Mouse (Mus musculus) T-helper 1 cell (primary cell): ENCODE results near the gene Fat3.

Experiments
- in situ Hi-C: fragments of 300-600 bp; cut with MboI, MseI; formaldehyde crosslinking; loops from one replicate; pipeline ENCODE4 v1.15.1; 2025; ENCODE audit warnings: high pct_unique_total_duplicates

Fat3 gene

GRCm38 (mm10) chr9:15953585-15954337 is 547.3 kb downstream of the Fat3 start:
- in situ Hi-C loops = no loop called here

DNA sequence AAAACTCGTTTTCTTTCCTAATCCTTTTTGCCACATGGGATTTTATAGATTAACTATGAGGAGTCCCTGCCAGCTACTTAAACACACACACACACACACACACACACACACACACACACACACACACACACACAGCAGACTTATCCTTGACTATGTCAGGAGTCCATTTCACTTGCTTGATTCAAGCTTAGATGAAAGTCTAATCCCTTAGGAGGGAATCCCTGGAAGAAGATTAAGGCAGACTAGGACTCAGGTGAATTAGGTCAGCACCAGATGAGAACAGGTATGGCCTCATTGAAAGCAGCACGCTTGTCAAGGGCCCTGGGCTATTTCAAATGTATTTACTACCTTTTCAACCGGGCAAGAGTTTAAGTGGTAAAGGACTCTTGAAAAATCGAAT is 553.0 kb downstream of the Fat3 start:
- in situ Hi-C loops = no loop called here

- in situ Hi-C loops = no loop called here
Measured at GRCm38 (mm10) chr9:15944182-15944581, 556.9 kb downstream of the Fat3 start.

DNA sequence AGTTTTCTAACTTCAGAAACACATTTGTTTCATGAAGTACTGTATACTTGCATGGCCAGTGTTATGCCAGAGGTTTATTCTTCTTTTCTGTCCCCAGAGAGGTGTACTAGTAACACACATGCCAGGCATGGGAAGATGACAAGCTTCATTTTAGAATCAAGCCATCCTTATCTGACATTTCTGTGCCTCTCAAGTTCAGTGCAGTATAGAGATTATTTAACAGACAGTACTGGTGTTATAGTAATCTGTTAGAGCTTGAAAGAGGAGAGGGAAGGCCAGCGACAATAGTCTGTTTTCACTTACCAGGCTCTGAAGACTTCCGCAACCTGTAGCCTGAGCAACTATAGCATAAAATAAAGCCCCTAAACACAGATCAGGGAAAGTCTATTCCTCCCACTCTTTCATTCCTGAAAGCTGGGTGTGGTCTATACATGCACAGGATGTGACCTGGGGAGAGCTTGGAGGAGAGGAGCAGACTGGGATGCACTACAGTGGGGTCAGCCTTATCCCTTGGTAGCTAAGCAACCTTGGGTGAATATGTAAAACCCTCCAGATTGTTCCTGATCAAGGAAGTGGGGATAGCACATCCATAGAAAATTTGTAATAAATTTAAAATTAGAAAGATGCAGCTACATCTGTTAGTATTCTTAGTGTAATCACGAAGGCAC is 557.5 kb downstream of the Fat3 start:
- in situ Hi-C loops = no loop called here

DNA sequence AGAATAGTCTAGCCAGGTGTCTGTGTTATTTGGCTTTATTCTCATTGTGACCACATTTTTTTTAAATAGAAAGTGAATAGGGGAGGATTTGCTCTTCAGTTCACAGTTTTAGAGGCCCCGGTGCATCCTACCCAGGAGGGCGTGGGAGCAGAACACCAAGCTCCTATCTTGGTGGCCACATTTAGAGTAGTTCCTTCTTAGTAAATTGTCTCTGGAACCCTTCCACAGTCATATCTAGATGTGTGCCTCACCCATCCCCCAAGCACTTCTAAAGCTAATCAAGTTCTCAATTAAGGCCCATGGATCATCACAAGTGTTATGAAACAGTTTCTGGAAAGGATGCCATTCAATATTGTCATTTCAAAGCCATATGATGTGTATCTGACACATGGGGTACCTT is 559.3 kb downstream of the Fat3 start:
- in situ Hi-C loops = no loop called here

GRCm38 (mm10) chr9:15940933-15941673 is 560.0 kb downstream of the Fat3 start:
- in situ Hi-C loops = no loop called here

DNA sequence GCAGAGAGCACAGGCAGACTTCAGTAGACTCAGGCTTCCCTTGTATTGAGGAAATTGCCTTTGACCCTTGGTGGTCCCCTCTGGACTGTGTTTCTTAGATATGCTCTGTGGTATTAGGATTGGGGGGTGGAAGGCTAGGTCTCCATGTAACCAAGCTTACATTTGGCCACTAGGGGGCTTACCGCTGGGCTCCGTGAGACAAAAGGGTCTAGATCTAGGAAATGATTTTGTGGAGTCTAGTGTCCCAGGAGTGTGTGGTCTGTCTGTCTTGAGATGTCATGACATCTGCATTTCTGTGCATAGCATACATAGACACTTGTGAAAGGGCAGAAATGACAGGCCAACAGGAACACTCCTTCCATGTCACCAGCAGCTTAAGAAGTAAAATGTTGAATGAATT is 561.5 kb downstream of the Fat3 start:
- in situ Hi-C loops = no loop called here

- in situ Hi-C loops = no loop called here
Measured at GRCm38 (mm10) chr9:15937837-15938514, 563.1 kb downstream of the Fat3 start.

DNA sequence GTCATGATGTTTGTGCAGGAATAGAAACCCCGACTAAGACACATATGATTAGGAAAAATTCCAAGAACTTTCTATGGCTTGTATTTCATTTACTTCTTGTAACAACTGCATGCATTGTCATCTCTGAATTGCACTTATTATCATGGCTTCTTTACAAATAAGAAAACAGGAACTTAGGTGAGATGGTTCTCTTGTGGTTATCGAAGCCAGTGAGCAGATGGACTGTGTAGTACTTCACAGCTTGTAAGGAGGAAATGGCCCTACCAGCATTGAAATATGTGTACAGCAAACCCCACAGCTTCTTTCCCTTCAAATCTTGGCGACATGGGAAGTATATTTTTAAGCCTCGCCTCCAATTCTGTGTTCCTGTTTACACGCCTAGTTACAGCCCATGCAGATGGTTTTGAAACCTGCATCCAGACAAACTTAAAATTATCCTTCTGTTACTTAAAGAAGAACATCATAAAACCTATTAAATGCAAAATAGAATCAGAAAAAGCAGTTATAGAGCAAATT is 570.1 kb downstream of the Fat3 start:
- in situ Hi-C loops = no loop called here

DNA sequence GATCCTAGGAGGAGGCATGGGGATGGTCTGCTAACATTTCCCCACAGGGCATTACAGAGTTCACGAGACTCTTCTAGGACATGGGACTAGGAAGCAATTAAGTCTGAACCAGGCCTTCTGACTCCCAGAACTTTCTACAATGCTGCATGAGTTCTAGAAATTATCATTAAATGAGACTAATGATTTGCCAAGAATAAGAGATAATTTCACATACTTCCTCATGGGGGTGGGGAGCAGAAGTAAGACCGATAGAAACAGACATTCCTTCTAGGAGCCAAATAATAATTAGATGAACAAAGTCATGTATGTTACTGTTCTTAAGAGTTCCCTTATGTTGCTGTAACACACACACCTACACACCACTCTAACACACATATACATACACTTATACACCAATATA is 572.8 kb downstream of the Fat3 start:
- in situ Hi-C loops = no loop called here

GRCm38 (mm10) chr9:15927378-15928083 is 573.6 kb downstream of the Fat3 start:
- in situ Hi-C loops = no loop called here

DNA sequence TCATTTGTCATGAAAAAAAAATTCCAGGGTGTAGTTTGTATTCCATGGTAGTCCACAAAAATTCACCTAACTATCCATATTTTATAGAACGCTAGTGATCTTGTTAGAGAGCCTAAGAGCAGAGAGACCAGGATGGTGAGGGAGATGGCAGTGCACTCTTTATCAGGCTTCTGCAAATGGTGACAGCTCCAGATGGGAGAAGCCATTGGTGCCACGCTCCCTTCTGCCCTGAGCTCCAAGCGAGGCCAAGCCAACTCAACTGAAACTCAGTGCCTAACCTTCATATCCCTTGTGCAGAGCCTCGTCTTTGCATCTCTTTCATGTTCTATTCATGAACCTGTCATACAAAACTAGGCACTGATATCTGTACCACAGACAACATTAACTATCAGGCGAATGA is 575.8 kb downstream of the Fat3 start:
- in situ Hi-C loops = no loop called here

- in situ Hi-C loops = no loop called here
Measured at GRCm38 (mm10) chr9:15920271-15920670, 580.8 kb downstream of the Fat3 start.

GRCm38 (mm10) chr9:15919373-15920005 is 581.6 kb downstream of the Fat3 start:
- in situ Hi-C loops = no loop called here

DNA sequence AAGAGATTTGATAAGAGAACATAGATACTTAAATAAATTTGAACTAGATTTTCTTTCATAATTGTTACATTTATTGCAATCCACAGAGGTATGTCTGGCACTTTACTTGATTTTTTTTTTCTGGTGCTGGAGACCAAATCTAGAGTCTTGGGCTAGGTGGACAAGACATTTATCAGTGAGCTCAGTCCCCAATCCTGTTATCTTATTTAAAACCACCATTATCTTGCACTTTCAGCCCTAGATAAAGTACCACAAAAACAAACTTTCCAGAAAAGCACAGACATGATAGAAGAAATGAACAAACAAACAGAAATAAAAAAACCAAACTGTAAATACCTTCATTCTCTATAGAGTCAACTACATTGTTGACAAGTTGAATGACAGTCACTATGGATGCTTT is 584.5 kb downstream of the Fat3 start:
- in situ Hi-C loops = no loop called here

- in situ Hi-C loops = no loop called here
Measured at GRCm38 (mm10) chr9:15912735-15913134, 588.4 kb downstream of the Fat3 start.

GRCm38 (mm10) chr9:15909397-15910113 is 591.5 kb downstream of the Fat3 start:
- in situ Hi-C loops = no loop called here

- in situ Hi-C loops = no loop called here
Measured at GRCm38 (mm10) chr9:15903948-15904750, 596.9 kb downstream of the Fat3 start.

GRCm38 (mm10) chr9:15898112-15898511 is 603.0 kb downstream of the Fat3 start:
- in situ Hi-C loops = no loop called here
